In the genomic region with DNA sequence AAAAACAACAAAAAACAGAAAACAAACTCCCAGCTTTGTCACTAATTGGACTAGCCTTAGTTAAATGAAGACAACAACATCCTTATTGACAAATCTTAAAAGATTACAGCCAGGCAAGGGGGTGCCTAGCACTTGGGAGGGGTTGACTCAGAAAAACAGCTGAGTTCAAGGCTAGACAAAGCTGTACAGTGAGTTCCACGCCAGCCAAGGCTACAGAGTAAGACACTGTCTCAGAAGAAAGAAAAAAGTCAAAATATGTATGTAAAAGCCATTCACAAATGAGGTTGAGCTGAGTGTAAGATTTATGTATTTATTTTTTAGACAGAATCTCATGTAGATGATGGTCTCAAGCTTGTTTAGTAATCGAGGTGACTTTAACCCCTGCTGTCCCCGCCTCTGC, we compare ENCODE assay signal across 15 mouse cellular contexts. TPM values are rescaled to one million over a fixed set of nuclear protein-coding genes. Genes with fewer than 3 reads are reported as not detected.
DNase-seq lines count a peak whose midpoint lies in the region; ATAC-seq and TF ChIP-seq lines count a peak whose summit lies in the region.
"Had no signal": no experiment of that assay in that cellular context is flagged by ENCODE, and none has a peak within 500 bp of the region (broad histone marks: within the 10 kb centered on the region; RNA-seq: fewer than 3 reads in every experiment).

No protein-coding gene starts in this region.

- H3K9ac ChIP-seq in embryonic facial prominence, embryonic 15.5 days = no peak overlapping the region
- H3K9ac ChIP-seq in stomach, embryonic 16.5 days (ENCODE audit: low read length) = 0 out of 2 replicates have a peak overlapping the region, but pooled peaks have one; percentile 44
- no peak overlapping the region for H3K9ac ChIP-seq in intestine, embryonic 15.5 days
- H3K9ac ChIP-seq: forebrain, embryonic 13.5 days; forebrain, postnatal 0 days; hindbrain, embryonic 15.5 days had no signal

- DNase-seq in frontal cortex, postnatal 36 days (ENCODE audit: low spot score in 2 of 2) = no peak
- DNase-seq in layer of hippocampus, adult 2 months (ENCODE audit: low spot score in 2 of 2) = no peak
- DNase-seq in layer of hippocampus, adult 11-12 months (ENCODE audit: low spot score) = no peak
- DNase-seq: cerebellum, adult 9-10 months; gastrocnemius, postnatal 36 days; heart, adult 11 months; heart, postnatal 36 days had no signal

- peak overlapping the region; percentile 80 for H3K27ac ChIP-seq in layer of hippocampus, adult 2 months
- 0 out of 2 replicates have a peak overlapping the region, but pooled peaks have one; percentile 1 for H3K27ac ChIP-seq in embryonic facial prominence, embryonic 15.5 days (replicated peaks)
- H3K27ac ChIP-seq in stomach, embryonic 16.5 days (ENCODE audit: low read length) = no peak overlapping the region
- H3K27ac ChIP-seq in intestine, embryonic 15.5 days = no peak overlapping the region
- H3K27ac ChIP-seq: forebrain, embryonic 13.5 days; heart, embryonic 13.5 days; hindbrain, embryonic 15.5 days had no signal

- no peaks in the 10 kb centered on the region for H3K9me3 ChIP-seq in embryonic facial prominence, embryonic 15.5 days (replicated peaks)
- H3K9me3 ChIP-seq in stomach, embryonic 16.5 days (replicated peaks; ENCODE audit: control insufficient read depth, low read length) = no peaks in the 10 kb centered on the region
- no peaks in the 10 kb centered on the region for H3K9me3 ChIP-seq in intestine, embryonic 15.5 days
- H3K9me3 ChIP-seq: forebrain, embryonic 13.5 days; heart, embryonic 13.5 days; hindbrain, embryonic 15.5 days had no signal

- H3K4me1 ChIP-seq in embryonic facial prominence, embryonic 15.5 days = peaks cover 5% of the 10 kb centered on the region; the same call in 1 of the 2 replicates
- H3K4me1 ChIP-seq in stomach, embryonic 16.5 days (ENCODE audit: control insufficient read depth, insufficient read depth, low read length) = no peaks in the 10 kb centered on the region
- no peaks in the 10 kb centered on the region for H3K4me1 ChIP-seq in intestine, embryonic 15.5 days (replicated peaks)
- H3K4me1 ChIP-seq: forebrain, embryonic 13.5 days; hindbrain, embryonic 15.5 days had no signal

- H3K4me3 ChIP-seq in layer of hippocampus, adult 2 months = no peak overlapping the region
- H3K4me3 ChIP-seq in embryonic facial prominence, embryonic 15.5 days (replicated peaks) = no peak overlapping the region
- no peak overlapping the region for H3K4me3 ChIP-seq in stomach, embryonic 16.5 days (replicated peaks; ENCODE audit: low read length)
- no peak overlapping the region for H3K4me3 ChIP-seq in intestine, embryonic 15.5 days (replicated peaks)
- H3K4me3 ChIP-seq: forebrain, embryonic 13.5 days; heart, embryonic 13.5 days; hindbrain, embryonic 15.5 days had no signal

- no peaks in the 10 kb centered on the region for H3K27me3 ChIP-seq in embryonic facial prominence, embryonic 15.5 days
- H3K27me3 ChIP-seq in stomach, embryonic 16.5 days (ENCODE audit: control insufficient read depth, insufficient read depth, low read length) = no peaks in the 10 kb centered on the region
- no peaks in the 10 kb centered on the region for H3K27me3 ChIP-seq in intestine, embryonic 15.5 days (replicated peaks)
- H3K27me3 ChIP-seq: forebrain, embryonic 13.5 days; hindbrain, embryonic 15.5 days had no signal

- no peak for TF ChIP-seq CTCF in layer of hippocampus, adult 2 months (conservative IDR thresholded peaks at IDR 0.05)

- ATAC-seq in frontal cortex, adult (ENCODE audit: low TSS enrichment) = peak; percentile 51
- ATAC-seq in embryonic facial prominence, embryonic 15.5 days (ENCODE audit: insufficient number of reproducible peaks, low FRiP score, low TSS enrichment, low read depth) = no peak
- ATAC-seq in stomach, embryonic 16.5 days (ENCODE audit: insufficient read depth, low FRiP score) = no peak
- no peak for ATAC-seq in intestine, embryonic 15.5 days
- ATAC-seq: forebrain, embryonic 13.5 days had no signal

- WGBS in embryonic facial prominence, embryonic 15.5 days = 60% methylated on average over 3 of the region's 3 CpGs
- 57% methylated on average over 3 of the region's 3 CpGs for whole genome bisulfite sequencing in stomach, embryonic 16.5 days
- 67% methylated on average over 3 of the region's 3 CpGs for WGBS in intestine, embryonic 15.5 days

- no peaks in the 10 kb centered on the region for H3K36me3 ChIP-seq in embryonic facial prominence, embryonic 15.5 days
- no peaks in the 10 kb centered on the region for H3K36me3 ChIP-seq in stomach, embryonic 16.5 days (ENCODE audit: control insufficient read depth, insufficient read depth, low read length)
- no peaks in the 10 kb centered on the region for H3K36me3 ChIP-seq in intestine, embryonic 15.5 days
- H3K36me3 ChIP-seq: heart, embryonic 13.5 days; hindbrain, embryonic 15.5 days had no signal

- H3K4me2 ChIP-seq in embryonic facial prominence, embryonic 15.5 days (replicated peaks) = no peak overlapping the region
- H3K4me2 ChIP-seq in stomach, embryonic 16.5 days (ENCODE audit: low read depth, low read length) = no peak overlapping the region
- no peak overlapping the region for H3K4me2 ChIP-seq in intestine, embryonic 15.5 days (replicated peaks)
- H3K4me2 ChIP-seq: forebrain, embryonic 13.5 days; heart, embryonic 13.5 days; hindbrain, embryonic 15.5 days had no signal

RNA-seq across cellular contexts. Expression of gene Copz2, which starts 9.8 kb away (rescaled TPM):
- 1 to 10 TPM; 5.9 to 7.0 TPM for total RNA-seq in layer of hippocampus, adult 2 months (2021)
- 191 and 194 TPM in 2 replicates for polyA plus RNA-seq in embryonic facial prominence, embryonic 15.5 days (2015; fragmentation: Nextera tagmentation; extraction: Ambion mirVana)
- polyA plus RNA-seq in stomach, embryonic 16.5 days (2015; fragmentation: Nextera tagmentation; extraction: Ambion mirVana) = 124 and 136 TPM in 2 replicates
- 93.5 and 94.6 TPM in 2 replicates for polyA plus RNA-seq in intestine, embryonic 15.5 days (2015; fragmentation: Nextera tagmentation; extraction: Ambion mirVana)

RNA-seq across cellular contexts. Expression of gene Nfe2l1, which starts 10.1 kb away (rescaled TPM):
- 100 to 1,000 TPM; 221 to 229 TPM for total RNA-seq in layer of hippocampus, adult 2 months (2021)
- polyA plus RNA-seq in embryonic facial prominence, embryonic 15.5 days (2015; fragmentation: Nextera tagmentation; extraction: Ambion mirVana) = 71.7 and 76.0 TPM in 2 replicates
- polyA plus RNA-seq in stomach, embryonic 16.5 days (2015; fragmentation: Nextera tagmentation; extraction: Ambion mirVana) = 64.8 and 65.7 TPM in 2 replicates
- 50.4 and 52.6 TPM in 2 replicates for polyA plus RNA-seq in intestine, embryonic 15.5 days (2015; fragmentation: Nextera tagmentation; extraction: Ambion mirVana)

RNA-seq across cellular contexts. Expression of gene Cbx1, which starts 51.0 kb away (rescaled TPM):
- 10 to 100 TPM; 44.6 to 47.4 TPM for total RNA-seq in layer of hippocampus, adult 2 months (2021)
- 93.4 and 102 TPM in 2 replicates for polyA plus RNA-seq in embryonic facial prominence, embryonic 15.5 days (2015; fragmentation: Nextera tagmentation; extraction: Ambion mirVana)
- 67.5 and 75.1 TPM in 2 replicates for polyA plus RNA-seq in stomach, embryonic 16.5 days (2015; fragmentation: Nextera tagmentation; extraction: Ambion mirVana)
- polyA plus RNA-seq in intestine, embryonic 15.5 days (2015; fragmentation: Nextera tagmentation; extraction: Ambion mirVana) = 92.8 and 101 TPM in 2 replicates

Comparison
In these comparisons a context has a peak if more than half of its experiments do, and no peak if none do; other contexts are left out.
1. H3K27ac ChIP-seq: peak in layer of hippocampus, adult 2 months (single experiment) and embryonic facial prominence, embryonic 15.5 days (single experiment); none in stomach, embryonic 16.5 days (single experiment) and intestine, embryonic 15.5 days (single experiment).